Mouse (Mus musculus) stomach, embryonic 14.5 days (tissue): ENCODE data around the gene Gda. TPM values are rescaled to one million over a fixed set of nuclear protein-coding genes. Genes with fewer than 3 reads are reported as not detected.

Experiments used
- ATAC-seq: fragments of 200-750 bp; cut with Nextera tagmentation; 2 replicates; pipeline ENCODE4 v1.8.0; 2017; ENCODE audit warnings: low read depth, moderate TSS enrichment; ENCODE audit not compliant: insufficient number of reproducible peaks, insufficient read depth, low FRiP score
- H3K27ac ChIP-seq: fragments of 300-500 bp; sonication (generic); 2 replicates; pipeline ENCODE4 v1.5.1; 2014; ENCODE audit warnings: mild to moderate bottlenecking, low read length, moderate library complexity, mixed read lengths
- H3K27me3 ChIP-seq: fragments of 300-500 bp; sonication (generic); 2 replicates; pipeline ENCODE4 v1.6.1; 2014; ENCODE audit warnings: low read length, control low read depth, mixed read lengths; ENCODE audit not compliant: control insufficient read depth, insufficient read depth
- H3K36me3 ChIP-seq: fragments of 300-500 bp; sonication (generic); 2 replicates; pipeline ENCODE4 v1.6.1; 2014; ENCODE audit warnings: mild to moderate bottlenecking, control low read depth, low read length, moderate library complexity, mixed read lengths; ENCODE audit not compliant: control insufficient read depth, insufficient read depth
- H3K4me1 ChIP-seq: fragments of 300-500 bp; sonication (generic); 2 replicates; pipeline ENCODE4 v1.6.1; 2014; ENCODE audit warnings: low read length, control low read depth, mixed read lengths; ENCODE audit not compliant: control insufficient read depth, insufficient read depth
- H3K4me2 ChIP-seq: fragments of 300-500 bp; sonication (generic); replicated peaks from 2 replicates; pipeline ENCODE4 v1.6.1; 2014; ENCODE audit warnings: low read depth, low read length, control low read depth
- H3K4me3 ChIP-seq: fragments of 300-500 bp; sonication (generic); 2 replicates; pipeline ENCODE4 v1.5.1; 2014; ENCODE audit warnings: low read depth, low read length, control low read depth
- H3K9ac ChIP-seq: fragments of 300-500 bp; sonication (generic); replicated peaks from 2 replicates; pipeline ENCODE4 v1.6.1; 2014; ENCODE audit warnings: low read depth, mild to moderate bottlenecking, control low read depth, low read length, moderate library complexity, mixed read lengths
- H3K9me3 ChIP-seq: fragments of 300-500 bp; sonication (generic); 2 replicates; pipeline ENCODE4 v1.6.1; 2016; ENCODE audit warnings: low read depth, low read length, control low read depth; ENCODE audit not compliant: control insufficient read depth
- WGBS: fragments of 180-500 bp; shearing (Covaris S2); extraction: QIAGEN DNeasy Blood & Tissue Kit; methylation state at CpG from one replicate; pipeline ENCODE4 v1.1.7; 2014; 5-methylcytosine and 5-hydroxymethylcytosine counted together
- polyA plus RNA-seq: library from polyadenylated mRNA; unstranded; fragments of >200 nt; fragmentation: Nextera tagmentation; extraction: Ambion mirVana; gene quantifications from 2 replicates; pipeline ENCODE4 v1.2.1, GENCODE M21; 2014

The Gda gene
- polyA plus RNA-seq, 1 experiment from 2014 or later: 0.07 TPM

- no peaks in the 10 kb centered on the region for H3K9me3 ChIP-seq
- no peak overlapping the region for H3K27ac ChIP-seq
- H3K4me2 ChIP-seq: no peak overlapping the region
- H3K4me1 ChIP-seq: no peaks in the 10 kb centered on the region
- no peak overlapping the region for H3K4me3 ChIP-seq
- H3K36me3 ChIP-seq: no peaks in the 10 kb centered on the region
- no peak for ATAC-seq
- 77% methylated on average over 6 of the region's 6 CpGs for WGBS
- no peak overlapping the region for H3K9ac ChIP-seq
- no peaks in the 10 kb centered on the region for H3K27me3 ChIP-seq
Measured at GRCm38 (mm10) chr19:21349634-21350033, 123.6 kb downstream of the Gda start.

GRCm38 (mm10) chr19:21346646-21347045, 126.6 kb downstream of the Gda start:
- H3K4me2 ChIP-seq: no peak overlapping the region
- no peaks in the 10 kb centered on the region for H3K4me1 ChIP-seq
- ATAC-seq: no peak
- no peak overlapping the region for H3K9ac ChIP-seq
- H3K27ac ChIP-seq: no peak overlapping the region
- 92% methylated on average over 6 of the region's 6 CpGs for WGBS
- H3K27me3 ChIP-seq: no peaks in the 10 kb centered on the region
- H3K4me3 ChIP-seq: no peak overlapping the region
- H3K9me3 ChIP-seq: no peaks in the 10 kb centered on the region
- H3K36me3 ChIP-seq: no peaks in the 10 kb centered on the region

Other genes starting within 250 kb of the Gda start
- gene Zfand5, start 201.2 kb downstream of the Gda start, polyA plus RNA-seq: 84.9 and 92.4 TPM in 2 replicates
- 58.0 and 58.2 TPM in 2 replicates for gene 1110059E24Rik, start 179.5 kb upstream of the Gda start, polyA plus RNA-seq
- 26.5 and 31.3 TPM in 2 replicates for gene Abhd17b, start 179.7 kb upstream of the Gda start, polyA plus RNA-seq